In the genomic region with DNA sequence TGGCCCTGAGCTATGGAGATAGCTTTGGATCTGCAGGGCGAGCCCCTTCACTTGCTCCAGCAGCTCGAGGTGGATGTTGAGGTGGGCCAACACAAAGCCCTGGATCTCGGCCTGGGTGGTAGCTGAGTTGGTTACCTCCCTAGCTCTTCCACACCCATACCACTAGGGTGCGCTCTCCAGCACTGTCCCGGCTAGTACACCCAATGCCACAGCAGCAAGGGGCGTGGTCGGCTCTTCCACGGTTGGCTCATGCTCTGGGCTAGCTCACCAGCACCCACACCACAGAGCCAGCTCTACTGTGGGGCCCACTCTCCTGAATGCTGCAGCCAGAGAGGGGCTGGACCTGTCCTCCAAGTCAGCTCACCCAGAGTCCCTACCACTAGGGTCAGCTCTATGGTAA, we compare ENCODE assay signal across 9 mouse cellular contexts. TPM values are rescaled to one million over a fixed set of nuclear protein-coding genes. Genes with fewer than 3 reads are reported as not detected.
DNase-seq lines count a peak whose midpoint lies in the region; ATAC-seq and TF ChIP-seq lines count a peak whose summit lies in the region.
"Had no signal": no experiment of that assay in that cellular context is flagged by ENCODE, and none has a peak within 500 bp of the region (broad histone marks: within the 10 kb centered on the region; RNA-seq: fewer than 3 reads in every experiment).

No protein-coding gene starts in this region.

- H3K4me1 ChIP-seq in hindbrain, embryonic 10.5 days (replicated peaks), result peaks cover 5% of the 10 kb centered on the region; the same call in 1 of the 2 replicates
- H3K4me1 ChIP-seq in hindbrain, embryonic 16.5 days (ENCODE audit: control insufficient read depth, insufficient read depth, low read depth, low read length), result no peaks in the 10 kb centered on the region
- no peaks in the 10 kb centered on the region for H3K4me1 ChIP-seq in ES-Bruce4 (ENCODE audit: control insufficient read depth, insufficient read depth, low read length)
- no peaks in the 10 kb centered on the region for H3K4me1 ChIP-seq in lung, embryonic 15.5 days

- no peak for ATAC-seq in hindbrain, embryonic 16.5 days
- peak; percentile 39; the same call in 1 of the 2 replicates for ATAC-seq in lung, embryonic 15.5 days (ENCODE audit: borderline replicate concordance, extremely low read depth, low FRiP score, low TSS enrichment)

- no peaks in the 10 kb centered on the region for H3K9me3 ChIP-seq in hindbrain, embryonic 10.5 days
- H3K9me3 ChIP-seq in hindbrain, embryonic 16.5 days (ENCODE audit: control insufficient read depth, low read length), result no peaks in the 10 kb centered on the region; the same call in 1 of the 2 replicates
- H3K9me3 ChIP-seq in ES-Bruce4 (replicated peaks; ENCODE audit: control insufficient read depth, insufficient read depth, low read length, poor library complexity, severe bottlenecking), result no peaks in the 10 kb centered on the region
- H3K9me3 ChIP-seq in lung, embryonic 15.5 days, result no peaks in the 10 kb centered on the region

- no peak overlapping the region for H3K9ac ChIP-seq in hindbrain, embryonic 16.5 days (ENCODE audit: low read depth, low read length)
- H3K9ac ChIP-seq in ES-Bruce4 (ENCODE audit: low read depth, poor library complexity, severe bottlenecking), result no peak overlapping the region
- H3K9ac ChIP-seq in lung, embryonic 15.5 days, result no peak overlapping the region

- no peak overlapping the region for H3K4me2 ChIP-seq in hindbrain, embryonic 16.5 days (ENCODE audit: low read length)
- no peak overlapping the region for H3K4me2 ChIP-seq in lung, embryonic 15.5 days

- 8% methylated on average over 8 of the region's 8 CpGs for WGBS in hindbrain, embryonic 10.5 days
- WGBS in hindbrain, embryonic 16.5 days, result 12% methylated on average over 8 of the region's 8 CpGs
- 8% methylated on average over 8 of the region's 8 CpGs for WGBS in lung, embryonic 15.5 days

- H3K27me3 ChIP-seq in hindbrain, embryonic 10.5 days (ENCODE audit: insufficient read depth, poor library complexity, severe bottlenecking), result peaks cover 52% of the 10 kb centered on the region
- peaks cover 13% of the 10 kb centered on the region for H3K27me3 ChIP-seq in hindbrain, embryonic 16.5 days (replicated peaks; ENCODE audit: control insufficient read depth, insufficient read depth, low read length)
- no peaks in the 10 kb centered on the region for H3K27me3 ChIP-seq in ES-Bruce4 (ENCODE audit: control insufficient read depth, insufficient read depth, low read length, poor library complexity, severe bottlenecking)
- peaks cover 6% of the 10 kb centered on the region; the same call in 1 of the 2 replicates for H3K27me3 ChIP-seq in lung, embryonic 15.5 days

- H3K27ac ChIP-seq in hindbrain, embryonic 10.5 days, result no peak overlapping the region
- no peak overlapping the region for H3K27ac ChIP-seq in hindbrain, embryonic 16.5 days (ENCODE audit: low read depth, low read length)
- H3K27ac ChIP-seq in ES-Bruce4 (ENCODE audit: insufficient read depth, low read length), result no peak overlapping the region
- no peak overlapping the region for H3K27ac ChIP-seq in lung, embryonic 15.5 days

- no peak for TF ChIP-seq POLR2A in ES-Bruce4 (IDR thresholded peaks at IDR 0.05; ENCODE audit: insufficient read depth, low read length)

- no peaks in the 10 kb centered on the region for H3K36me3 ChIP-seq in hindbrain, embryonic 10.5 days
- no peaks in the 10 kb centered on the region for H3K36me3 ChIP-seq in hindbrain, embryonic 16.5 days (ENCODE audit: control insufficient read depth, insufficient read depth, low read length)
- no peaks in the 10 kb centered on the region for H3K36me3 ChIP-seq in ES-Bruce4 (ENCODE audit: control insufficient read depth, insufficient read depth, low read length, poor library complexity, severe bottlenecking)
- H3K36me3 ChIP-seq in lung, embryonic 15.5 days, result no peaks in the 10 kb centered on the region

- TF ChIP-seq CTCF in ES-Bruce4 (IDR thresholded peaks at IDR 0.05; ENCODE audit: low read depth, low read length), result peak; percentile 98

- DNase-seq in hindbrain, embryonic 10.5 days (ENCODE audit: low spot score), result peak; percentile 48
- DNase-seq in c-Kit-positive CD71-negative TER-119-negative erythroid progenitor cells, embryonic 14.5 days (ENCODE audit: low read depth), result peak; percentile 68
- peak; percentile 43 for DNase-seq in heart, postnatal 4 days
- DNase-seq in spleen, postnatal 10 days (ENCODE audit: low spot score in 2 of 2), result peak; percentile 14 to 77
- no peak for DNase-seq in frontal cortex, postnatal 36 days (ENCODE audit: low spot score in 2 of 2)

- no peak overlapping the region for H3K4me3 ChIP-seq in hindbrain, embryonic 10.5 days
- no peak overlapping the region for H3K4me3 ChIP-seq in hindbrain, embryonic 16.5 days (ENCODE audit: low read length)
- no peak overlapping the region for H3K4me3 ChIP-seq in ES-Bruce4 (ENCODE audit: low read depth, low read length)
- H3K4me3 ChIP-seq in lung, embryonic 15.5 days, result no peak overlapping the region

- TF ChIP-seq EP300 in ES-Bruce4 (IDR thresholded peaks at IDR 0.05; ENCODE audit: insufficient read depth, low read depth, low read length), result no peak

RNA-seq across cellular contexts. Expression of a gene that starts 6.0 kb away (rescaled TPM):
- polyA plus RNA-seq in hindbrain, embryonic 10.5 days (2016; fragmentation: Nextera tagmentation; extraction: Ambion mirVana), result 0.44 and 3.3 TPM in 2 replicates
- polyA plus RNA-seq in hindbrain, embryonic 16.5 days (2015; fragmentation: Nextera tagmentation; extraction: Ambion mirVana), result 0.12 and 0.19 TPM in 2 replicates
- polyA plus RNA-seq in ES-Bruce4 (2011; ENCODE audit: insufficient read depth, insufficient read length, low read depth, missing spikeins), result not detected in 2 replicates
- total RNA-seq in heart, postnatal 4 days (2021), result not detected
- not detected in 2 replicates for polyA plus RNA-seq in lung, embryonic 15.5 days (2015; fragmentation: Nextera tagmentation; extraction: Ambion mirVana)
- polyA plus RNA-seq: liver, embryonic 16.5 days had no signal

RNA-seq across cellular contexts. Expression of a gene that starts 58.4 kb away (rescaled TPM):
- 0.54 and 0.58 TPM in 2 replicates for polyA plus RNA-seq in hindbrain, embryonic 10.5 days (2016; fragmentation: Nextera tagmentation; extraction: Ambion mirVana)
- polyA plus RNA-seq in hindbrain, embryonic 16.5 days (2015; fragmentation: Nextera tagmentation; extraction: Ambion mirVana), result 0.18 and 0.47 TPM in 2 replicates
- 1.8 and 2.1 TPM in 2 replicates for polyA plus RNA-seq in ES-Bruce4 (2011; ENCODE audit: insufficient read depth, insufficient read length, low read depth, missing spikeins)
- total RNA-seq in heart, postnatal 4 days (2021), result 1 to 10 TPM; 3.9 to 4.2 TPM
- polyA plus RNA-seq in lung, embryonic 15.5 days (2015; fragmentation: Nextera tagmentation; extraction: Ambion mirVana), result 0.30 and 0.54 TPM in 2 replicates

Comparison
In these comparisons a context has a peak if more than half of its experiments do, and no peak if none do; other contexts are left out.
1. DNase-seq: peak in hindbrain, embryonic 10.5 days (single experiment), c-Kit-positive CD71-negative TER-119-negative erythroid progenitor cells, embryonic 14.5 days (single experiment), heart, postnatal 4 days (single experiment) and spleen, postnatal 10 days (2 of 2); none in frontal cortex, postnatal 36 days (0 of 2).